Mouse (Mus musculus): ENCODE results near the gene Rgcc.

Rgcc gene

DNA sequence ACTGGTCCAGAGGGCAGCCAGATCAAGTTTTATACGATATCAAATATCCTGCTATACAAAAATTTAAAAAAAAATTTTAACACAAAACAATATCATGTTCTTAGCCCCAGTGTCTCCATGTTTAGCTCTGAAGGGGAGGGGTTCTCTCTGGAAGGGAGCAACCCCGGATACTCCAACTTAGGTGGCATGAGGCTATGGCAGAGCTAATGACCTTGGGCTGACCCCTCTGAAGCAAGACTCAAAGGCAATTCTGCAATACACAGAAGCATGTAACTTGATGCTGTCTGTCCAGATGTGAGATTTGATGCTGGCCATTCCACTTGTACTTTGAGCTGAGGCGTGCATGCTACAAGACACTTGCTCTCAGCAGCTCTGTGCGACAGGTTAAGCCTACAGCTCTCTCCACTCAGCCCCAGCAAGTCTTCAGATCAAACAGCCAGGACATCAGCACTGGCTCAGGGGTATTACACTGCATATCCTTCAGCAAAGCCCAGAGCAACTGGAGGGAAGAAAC, 60.3 kb downstream of the Rgcc start:
- DNase-seq (ENCODE audit: low spot score): no peak

DNA sequence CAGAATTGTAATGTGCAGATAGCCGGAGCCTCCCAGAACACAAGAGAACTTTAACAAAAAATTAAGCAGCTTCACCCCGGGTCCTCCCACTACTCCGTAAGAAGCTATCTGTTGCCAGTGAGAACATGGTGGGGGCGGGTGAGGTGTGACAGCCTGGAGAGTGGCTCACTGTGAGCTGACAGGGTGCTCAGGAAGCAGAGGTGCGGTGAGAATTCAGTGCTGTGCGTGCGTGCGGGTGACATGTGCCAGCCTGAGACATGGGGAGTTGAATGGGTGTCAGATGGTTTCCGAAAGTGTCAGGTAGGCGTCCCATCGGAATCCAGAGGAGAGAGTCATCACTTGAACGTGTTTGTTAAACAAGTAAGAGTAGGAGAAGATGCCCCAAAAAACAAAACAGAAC, 62.0 kb downstream of the Rgcc start:
- DNase-seq (ENCODE audit: low spot score): no peak
